Mouse (Mus musculus) right cerebral cortex, postnatal 25 days (tissue): ENCODE results near the gene Cdc42bpb.

Experiments used
- DNase-seq: peaks from one replicate; pipeline ENCODE4 v3.0.0; 2022

Gene Cdc42bpb

GRCm38 (mm10) chr12:111275150-111275841, 102.2 kb downstream of the Cdc42bpb start:
- DNase-seq, result no peak

- peak; percentile 32 for DNase-seq
Measured at GRCm38 (mm10) chr12:111274447-111275149, 102.9 kb downstream of the Cdc42bpb start.

GRCm38 (mm10) chr12:111274006-111274405, 103.5 kb downstream of the Cdc42bpb start:
- DNase-seq, result no peak

GRCm38 (mm10) chr12:111272420-111272819, 105.1 kb downstream of the Cdc42bpb start:
- DNase-seq, result peak; percentile 78

- DNase-seq, result no peak
Measured at GRCm38 (mm10) chr12:111271966-111272365, 105.6 kb downstream of the Cdc42bpb start.

GRCm38 (mm10) chr12:111271406-111271805, 106.1 kb downstream of the Cdc42bpb start:
- no peak for DNase-seq

- no peak for DNase-seq
Measured at GRCm38 (mm10) chr12:111270629-111271277, 106.8 kb downstream of the Cdc42bpb start, which contains the start of gene Amn. Gene Amn (plus strand): TSS chr12:111271095.

- DNase-seq, result no peak
Measured at GRCm38 (mm10) chr12:111267673-111268325, 109.7 kb downstream of the Cdc42bpb start.

- no peak for DNase-seq
Measured at GRCm38 (mm10) chr12:111266592-111266991, 110.9 kb downstream of the Cdc42bpb start.

- DNase-seq, result no peak
Measured at GRCm38 (mm10) chr12:111265212-111265611, 112.3 kb downstream of the Cdc42bpb start.

GRCm38 (mm10) chr12:111263650-111264049, 113.9 kb downstream of the Cdc42bpb start:
- no peak for DNase-seq

- DNase-seq, result no peak
Measured at GRCm38 (mm10) chr12:111251227-111251626, 126.3 kb downstream of the Cdc42bpb start.

- DNase-seq, result no peak
Measured at GRCm38 (mm10) chr12:111250116-111250515, 127.4 kb downstream of the Cdc42bpb start.

GRCm38 (mm10) chr12:111249095-111249494, 128.4 kb downstream of the Cdc42bpb start:
- no peak for DNase-seq

GRCm38 (mm10) chr12:111246808-111247464, 130.6 kb downstream of the Cdc42bpb start:
- DNase-seq, result no peak

- DNase-seq, result no peak
Measured at GRCm38 (mm10) chr12:111245070-111245469, 132.4 kb downstream of the Cdc42bpb start.

- DNase-seq, result no peak
Measured at GRCm38 (mm10) chr12:111243733-111244132, 133.8 kb downstream of the Cdc42bpb start.
